Mouse (Mus musculus) limb, embryonic 13.5 days (tissue): ENCODE data around the gene Lrrc42. TPM values are rescaled to one million over a fixed set of nuclear protein-coding genes. Genes with fewer than 3 reads are reported as not detected.

Experiments used
- ATAC-seq: fragments of 200-750 bp; cut with Nextera tagmentation; 2 replicates; pipeline ENCODE4 v1.8.0; 2017; ENCODE audit warnings: low read depth, moderate number of reproducible peaks, moderate TSS enrichment; ENCODE audit not compliant: low FRiP score
- H3K27ac ChIP-seq: fragments of 300-500 bp; sonication (generic); 2 replicates; pipeline ENCODE4 v1.5.1; 2015; ENCODE audit warnings: inconsistent platforms, mild to moderate bottlenecking, moderate library complexity
- H3K27me3 ChIP-seq: fragments of 300-500 bp; sonication (generic); 2 replicates; pipeline ENCODE4 v1.6.1; 2015; ENCODE audit warnings: mild to moderate bottlenecking, inconsistent platforms
- H3K36me3 ChIP-seq: fragments of 300-500 bp; sonication (generic); 2 replicates; pipeline ENCODE4 v1.6.1; 2015; ENCODE audit warnings: inconsistent platforms, mild to moderate bottlenecking, moderate library complexity
- H3K4me1 ChIP-seq: fragments of 300-500 bp; sonication (generic); 2 replicates; pipeline ENCODE4 v1.6.1; 2015; ENCODE audit warnings: inconsistent platforms
- H3K4me2 ChIP-seq: fragments of 300-500 bp; sonication (generic); replicated peaks from 2 replicates; pipeline ENCODE4 v1.6.1; 2015; ENCODE audit warnings: inconsistent platforms, mild to moderate bottlenecking, moderate library complexity
- H3K4me3 ChIP-seq: fragments of 300-500 bp; sonication (generic); 2 replicates; pipeline ENCODE4 v1.5.1; 2015; ENCODE audit warnings: moderate library complexity, mild to moderate bottlenecking, inconsistent platforms
- H3K9ac ChIP-seq: fragments of 300-500 bp; sonication (generic); 2 replicates; pipeline ENCODE4 v1.6.1; 2015; ENCODE audit warnings: mild to moderate bottlenecking, inconsistent platforms
- H3K9me3 ChIP-seq: fragments of 300-500 bp; sonication (generic); 2 replicates; pipeline ENCODE4 v1.6.1; 2016; ENCODE audit warnings: inconsistent platforms
- WGBS: fragments of 180-500 bp; shearing (Covaris S2); methylation state at CpG from one replicate; pipeline ENCODE4 v1.1.7; 2015; 5-methylcytosine and 5-hydroxymethylcytosine counted together
- polyA plus RNA-seq: library from polyadenylated mRNA; unstranded; fragments of >200 nt; fragmentation: Nextera tagmentation; extraction: Ambion mirVana; gene quantifications from 2 replicates; pipeline ENCODE4 v1.2.1, GENCODE M21; 2015

Lrrc42 gene
- polyA plus RNA-seq, 1 experiment from 2014 or later: 102 TPM

DNA sequence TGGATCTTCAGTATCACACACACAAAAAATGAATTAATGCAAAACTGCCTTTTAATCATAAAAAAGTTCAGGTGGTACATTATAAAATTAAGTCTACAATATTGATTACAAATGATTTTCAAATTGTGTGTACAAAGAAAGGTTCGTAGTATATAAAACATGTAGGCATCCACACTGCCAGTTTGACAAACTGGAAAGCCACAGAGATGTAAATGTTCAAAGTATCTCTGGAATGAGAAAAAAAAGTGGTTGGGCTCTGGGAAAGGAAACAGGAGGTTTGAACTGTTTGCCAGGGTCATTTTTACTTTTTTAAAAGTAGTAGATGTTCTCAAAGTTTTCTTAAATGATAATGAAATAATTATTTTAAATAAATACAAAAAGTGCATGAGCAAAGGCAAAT is 7.3 kb downstream of the Lrrc42 start:
- Histone ChIP-seq H3K36me3 (peaks cover 47% of the 10 kb centered on the region), H3K9me3 (no peaks in the 10 kb centered on the region), H3K4me2 (no peak overlapping the region), H3K27ac (no peak overlapping the region), H3K4me1 (peaks cover 46% of the 10 kb centered on the region), H3K4me3 (no peak overlapping the region), H3K27me3 (no peaks in the 10 kb centered on the region), H3K9ac (no peak overlapping the region)
- no peak for ATAC-seq
- 82% methylated on average over 1 of the region's 1 CpGs for WGBS

DNA sequence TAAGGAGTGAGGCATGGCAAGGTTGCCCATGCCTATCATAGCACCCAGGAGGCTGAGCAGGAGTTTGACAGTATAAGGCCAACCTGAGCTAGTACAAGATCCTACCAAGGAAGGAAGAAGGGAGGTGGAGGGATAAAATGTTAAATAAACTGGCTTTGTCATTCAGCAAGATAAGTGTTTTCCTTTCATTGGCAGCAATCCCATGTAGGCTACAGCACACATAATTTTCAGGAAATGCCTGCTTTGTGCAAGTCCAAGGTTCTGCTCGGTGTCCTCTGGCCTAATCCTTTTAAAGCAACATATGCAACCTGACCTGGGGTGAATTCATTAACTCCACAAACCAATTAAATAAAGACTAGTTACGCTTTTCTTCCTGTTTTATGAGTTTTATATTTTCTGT is 8.0 kb downstream of the Lrrc42 start:
- no peak for ATAC-seq
- 22% methylated on average over 2 of the region's 2 CpGs for WGBS
- no peak overlapping the region for H3K9ac ChIP-seq
- peaks cover 53% of the 10 kb centered on the region for H3K36me3 ChIP-seq
- peaks cover 42% of the 10 kb centered on the region for H3K4me1 ChIP-seq
- H3K27ac ChIP-seq: no peak overlapping the region
- no peak overlapping the region for H3K4me2 ChIP-seq
- no peaks in the 10 kb centered on the region for H3K27me3 ChIP-seq
- H3K4me3 ChIP-seq: no peak overlapping the region
- H3K9me3 ChIP-seq: no peaks in the 10 kb centered on the region

DNA sequence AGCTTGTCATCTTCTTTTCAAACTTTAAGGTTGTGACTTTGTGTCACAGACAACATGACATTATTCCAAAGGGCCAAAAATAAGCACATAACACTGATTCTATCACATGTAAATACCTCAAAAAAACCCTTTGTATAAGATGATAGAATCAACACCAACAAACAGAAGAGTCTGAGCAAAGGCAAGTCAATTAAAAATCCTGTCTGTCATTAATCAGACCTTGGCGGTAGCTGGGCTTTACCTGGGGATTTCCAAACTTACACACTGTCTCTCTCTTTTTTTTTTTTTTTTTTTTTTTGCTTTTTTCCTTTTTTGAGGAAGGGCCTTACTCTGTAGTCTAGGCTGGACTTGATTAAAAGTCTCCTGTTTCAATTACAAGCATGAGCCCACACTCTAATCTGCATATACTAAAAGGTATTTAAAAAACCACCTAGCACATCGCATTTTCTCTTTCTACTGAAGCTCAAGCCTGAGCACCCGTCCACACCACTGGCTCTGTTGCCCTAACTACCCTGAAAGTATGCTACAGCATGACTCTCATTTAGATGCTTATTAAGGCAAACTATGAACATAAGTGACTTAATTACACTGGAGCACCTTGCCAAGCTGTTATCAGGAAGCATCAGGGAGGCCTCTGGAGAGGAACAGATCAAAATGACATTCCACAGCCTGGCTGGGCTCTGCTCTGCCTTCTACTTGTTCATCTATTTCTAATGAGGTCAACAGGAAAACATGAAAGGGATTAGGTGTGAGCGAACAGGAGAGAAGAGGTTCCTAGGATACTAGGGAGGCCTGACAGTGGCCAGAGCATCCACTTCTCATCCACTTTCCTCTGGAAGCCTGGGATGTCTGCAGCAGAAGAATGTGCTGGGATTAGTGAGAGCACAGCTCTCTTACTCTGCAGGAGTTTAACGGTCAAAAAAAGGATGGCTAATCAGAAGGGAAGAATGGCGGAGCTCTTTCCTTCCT is 9.7 kb downstream of the Lrrc42 start:
- Histone ChIP-seq H3K36me3 (peaks cover 71% of the 10 kb centered on the region), H3K4me3 (no peak overlapping the region), H3K9me3 (no peaks in the 10 kb centered on the region), H3K27me3 (no peaks in the 10 kb centered on the region), H3K9ac (no peak overlapping the region), H3K4me2 (no peak overlapping the region), H3K4me1 (peaks cover 27% of the 10 kb centered on the region), H3K27ac (no peak overlapping the region)
- 72% methylated on average over 6 of the region's 6 CpGs for WGBS
- ATAC-seq: no peak

DNA sequence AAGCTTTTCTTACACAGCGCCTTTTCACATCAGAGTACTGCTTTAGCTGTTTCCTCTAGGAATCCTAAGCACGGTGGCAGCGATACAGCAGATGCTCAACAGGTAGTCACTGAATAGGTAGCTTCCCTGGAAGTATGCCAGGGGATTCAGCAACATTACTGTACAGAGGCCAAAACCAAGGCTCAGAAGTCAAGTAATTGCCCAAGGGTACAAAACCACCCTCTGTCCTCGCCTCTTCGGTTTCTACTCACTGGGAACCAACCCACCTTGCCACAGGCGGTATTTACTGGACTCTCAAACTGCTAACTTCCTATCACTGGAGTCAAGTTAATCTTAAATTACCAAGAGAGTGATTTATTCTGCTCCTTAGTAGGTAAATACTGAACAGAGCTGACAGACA is 13.1 kb downstream of the Lrrc42 start:
- WGBS: 93% methylated on average over 6 of the region's 6 CpGs
- peaks cover under 1% of the 10 kb centered on the region; the same call in 1 of the 2 replicates for H3K4me1 ChIP-seq
- no peak overlapping the region for H3K4me3 ChIP-seq
- no peak overlapping the region for H3K27ac ChIP-seq
- H3K27me3 ChIP-seq: no peaks in the 10 kb centered on the region
- H3K9me3 ChIP-seq: no peaks in the 10 kb centered on the region
- no peak overlapping the region for H3K4me2 ChIP-seq
- no peak for ATAC-seq
- peaks cover 91% of the 10 kb centered on the region for H3K36me3 ChIP-seq
- H3K9ac ChIP-seq: no peak overlapping the region

DNA sequence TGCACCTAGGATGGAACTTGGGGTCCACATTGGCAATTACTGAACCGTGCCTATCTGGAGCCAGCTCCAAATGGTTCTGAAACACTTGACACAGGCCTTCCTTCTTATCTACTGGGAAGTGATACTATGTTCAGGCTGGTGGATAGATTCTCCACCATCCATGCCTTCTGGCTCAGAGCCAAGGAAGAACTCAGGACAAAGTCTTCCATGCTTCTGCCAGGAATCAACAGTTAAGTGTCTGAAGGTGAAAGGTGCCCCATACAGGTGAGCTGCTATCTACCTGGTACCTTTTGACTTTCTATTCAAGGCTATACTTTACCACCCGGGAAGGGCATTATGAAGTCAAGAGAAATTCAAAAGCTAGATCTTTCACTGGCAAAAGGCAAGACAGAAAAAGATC is 15.1 kb downstream of the Lrrc42 start:
- no peaks in the 10 kb centered on the region for H3K4me1 ChIP-seq
- H3K27ac ChIP-seq: no peak overlapping the region
- H3K4me2 ChIP-seq: no peak overlapping the region
- no peaks in the 10 kb centered on the region for H3K27me3 ChIP-seq
- H3K36me3 ChIP-seq: peaks cover 97% of the 10 kb centered on the region
- H3K9ac ChIP-seq: no peak overlapping the region
- ATAC-seq: no peak
- WGBS: 93% methylated on average over 2 of the region's 2 CpGs
- no peak overlapping the region for H3K4me3 ChIP-seq
- no peaks in the 10 kb centered on the region for H3K9me3 ChIP-seq

DNA sequence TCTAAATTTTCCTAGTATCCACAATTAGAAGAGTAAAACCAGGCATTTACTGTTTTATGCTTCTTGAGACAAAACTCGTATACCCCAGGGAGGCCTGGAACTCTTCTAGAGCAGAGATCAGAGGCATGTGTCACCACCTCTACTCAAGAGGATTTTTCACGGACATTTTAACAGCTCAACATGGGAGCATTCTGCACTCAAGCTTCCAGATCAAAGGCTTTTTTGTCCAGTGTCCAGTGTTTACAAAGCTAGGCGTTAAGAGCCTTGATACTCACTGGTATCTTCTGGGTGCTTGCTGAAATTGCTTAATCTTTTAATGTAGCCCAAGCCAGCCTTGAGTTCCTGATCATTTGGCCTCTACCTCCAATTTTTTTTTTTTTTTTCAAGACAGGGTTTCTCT is 21.1 kb downstream of the Lrrc42 start:
- Histone ChIP-seq H3K36me3 (peaks cover 63% of the 10 kb centered on the region), H3K27me3 (no peaks in the 10 kb centered on the region), H3K9me3 (no peaks in the 10 kb centered on the region), H3K4me2 (no peak overlapping the region), H3K9ac (no peak overlapping the region), H3K4me1 (no peaks in the 10 kb centered on the region), H3K27ac (no peak overlapping the region), H3K4me3 (no peak overlapping the region)
- no peak for ATAC-seq
- 34% methylated on average over 3 of the region's 3 CpGs for WGBS

DNA sequence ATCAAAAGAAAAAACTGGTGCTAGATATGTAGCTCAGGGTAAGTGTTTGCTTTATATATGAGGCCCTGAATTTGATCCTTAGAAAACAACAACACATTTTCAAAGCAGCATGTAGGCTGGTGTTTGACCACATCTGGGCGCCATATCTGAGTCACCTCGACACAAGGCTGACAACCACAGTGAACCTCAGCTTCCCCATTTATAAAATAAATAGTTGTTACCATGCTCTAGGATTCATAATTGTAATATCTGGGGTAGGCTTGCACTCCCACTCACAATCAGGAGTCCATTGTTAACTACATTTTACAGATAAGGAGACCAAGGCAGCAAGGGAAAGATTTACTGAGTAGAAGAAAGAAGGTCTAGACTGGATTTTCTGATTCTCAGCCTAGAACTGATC is 27.0 kb downstream of the Lrrc42 start:
- H3K27ac ChIP-seq: no peak overlapping the region
- H3K36me3 ChIP-seq: peaks cover 7% of the 10 kb centered on the region
- H3K4me2 ChIP-seq: no peak overlapping the region
- H3K9ac ChIP-seq: no peak overlapping the region
- H3K9me3 ChIP-seq: no peaks in the 10 kb centered on the region
- no peak for ATAC-seq
- no peaks in the 10 kb centered on the region for H3K4me1 ChIP-seq
- H3K27me3 ChIP-seq: no peaks in the 10 kb centered on the region
- WGBS: 80% methylated on average over 2 of the region's 2 CpGs
- H3K4me3 ChIP-seq: no peak overlapping the region

DNA sequence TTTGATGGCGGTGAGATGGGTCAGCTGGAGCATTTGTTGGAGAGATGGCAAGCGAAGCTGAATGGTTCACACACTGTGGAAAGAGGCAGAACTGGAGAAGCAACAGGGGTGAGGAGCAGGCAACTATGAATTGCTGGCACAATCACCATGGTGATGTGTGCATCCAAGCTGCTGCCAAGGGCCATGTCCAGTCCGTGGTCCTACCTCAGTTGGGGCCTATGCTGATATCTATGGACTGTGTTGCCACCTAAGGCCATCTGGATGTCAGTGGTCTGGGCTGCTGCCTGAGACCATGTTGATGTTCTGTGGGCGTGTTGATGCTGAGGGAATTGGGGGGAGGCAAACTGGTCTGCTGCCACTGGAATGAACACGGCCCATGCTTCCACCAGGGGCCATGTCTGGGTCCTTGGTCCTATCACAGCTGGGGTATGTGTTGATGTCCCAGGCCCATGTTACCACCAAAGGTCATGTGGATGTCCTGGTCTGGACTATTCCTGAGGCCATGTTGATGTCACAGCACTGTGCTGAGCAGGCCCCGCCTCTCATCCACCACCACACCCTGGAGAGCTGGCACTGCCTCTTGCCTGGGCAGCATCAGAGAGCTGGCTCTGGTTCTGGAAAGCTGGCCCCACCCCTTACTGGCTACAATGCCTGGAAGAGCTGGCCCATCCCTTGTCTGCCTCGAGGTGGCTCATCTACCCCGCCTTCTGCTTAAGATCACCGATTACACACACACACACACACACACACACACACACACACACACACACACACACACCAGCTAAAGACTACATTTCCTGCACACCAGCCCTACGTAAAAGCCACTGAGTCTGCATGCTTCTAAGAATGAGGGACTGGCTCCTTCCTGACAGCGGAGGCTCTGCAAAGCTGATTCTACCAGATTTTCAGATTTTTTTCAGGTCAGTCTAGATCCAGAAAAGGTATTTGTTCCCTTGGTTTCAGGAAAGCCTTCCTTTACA is 29.8 kb downstream of the Lrrc42 start:
- Histone ChIP-seq H3K27me3 (no peaks in the 10 kb centered on the region), H3K9ac (no peak overlapping the region), H3K36me3 (no peaks in the 10 kb centered on the region), H3K27ac (no peak overlapping the region), H3K4me2 (no peak overlapping the region), H3K4me3 (no peak overlapping the region), H3K4me1 (no peaks in the 10 kb centered on the region), H3K9me3 (no peaks in the 10 kb centered on the region)
- 82% methylated on average over 11 of the region's 11 CpGs for WGBS
- no peak for ATAC-seq

DNA sequence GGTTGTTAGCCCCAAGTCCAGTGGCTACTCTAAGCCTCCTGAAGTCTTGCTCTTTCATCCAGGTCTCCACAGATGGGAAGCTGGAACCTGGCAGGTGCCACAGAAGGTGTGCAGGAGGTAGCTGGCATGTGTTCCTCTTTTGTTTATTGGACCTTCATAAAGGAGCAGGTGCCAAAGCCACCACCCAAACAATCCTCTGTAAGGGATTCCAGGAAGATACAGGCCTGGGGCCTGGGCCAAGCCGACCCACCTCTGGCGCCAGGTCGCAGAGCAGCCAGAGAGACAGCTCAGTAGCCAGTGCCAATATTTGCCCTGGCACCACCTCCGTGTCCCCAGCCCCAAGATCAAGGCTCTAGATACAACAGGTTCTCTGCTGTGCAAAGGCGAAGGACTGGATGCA is 31.8 kb downstream of the Lrrc42 start:
- Histone ChIP-seq H3K27ac (no peak overlapping the region), H3K36me3 (no peaks in the 10 kb centered on the region), H3K27me3 (no peaks in the 10 kb centered on the region), H3K9ac (no peak overlapping the region), H3K4me2 (no peak overlapping the region), H3K4me1 (no peaks in the 10 kb centered on the region), H3K9me3 (no peaks in the 10 kb centered on the region), H3K4me3 (no peak overlapping the region)
- 92% methylated on average over 5 of the region's 5 CpGs for WGBS
- ATAC-seq: no peak

DNA sequence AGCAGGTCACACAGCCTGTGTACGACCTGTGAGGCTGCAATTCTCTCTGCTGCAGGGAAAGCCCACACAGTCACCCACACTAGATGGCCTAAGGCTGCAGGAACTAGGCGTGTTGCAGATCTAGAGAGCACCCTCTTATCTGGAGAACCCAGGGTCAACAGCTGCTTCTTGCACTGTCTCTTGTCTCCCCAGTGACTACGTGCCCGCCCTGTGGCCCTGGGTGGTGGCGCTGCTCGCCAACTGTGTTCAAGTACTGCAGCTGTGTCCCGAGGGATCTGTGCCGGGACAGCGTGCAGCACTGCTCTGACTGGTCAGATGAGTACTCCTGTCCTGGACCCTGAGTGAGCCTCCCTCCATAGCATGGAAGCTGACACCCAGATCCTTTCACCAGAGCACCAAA is 35.8 kb downstream of the Lrrc42 start:
- Histone ChIP-seq H3K27me3 (no peaks in the 10 kb centered on the region), H3K9me3 (no peaks in the 10 kb centered on the region), H3K27ac (no peak overlapping the region), H3K4me3 (no peak overlapping the region), H3K4me1 (peaks cover 6% of the 10 kb centered on the region; the same call in 1 of the 2 replicates), H3K9ac (no peak overlapping the region), H3K36me3 (no peaks in the 10 kb centered on the region), H3K4me2 (no peak overlapping the region)
- 87% methylated on average over 9 of the region's 9 CpGs for WGBS
- ATAC-seq: no peak

DNA sequence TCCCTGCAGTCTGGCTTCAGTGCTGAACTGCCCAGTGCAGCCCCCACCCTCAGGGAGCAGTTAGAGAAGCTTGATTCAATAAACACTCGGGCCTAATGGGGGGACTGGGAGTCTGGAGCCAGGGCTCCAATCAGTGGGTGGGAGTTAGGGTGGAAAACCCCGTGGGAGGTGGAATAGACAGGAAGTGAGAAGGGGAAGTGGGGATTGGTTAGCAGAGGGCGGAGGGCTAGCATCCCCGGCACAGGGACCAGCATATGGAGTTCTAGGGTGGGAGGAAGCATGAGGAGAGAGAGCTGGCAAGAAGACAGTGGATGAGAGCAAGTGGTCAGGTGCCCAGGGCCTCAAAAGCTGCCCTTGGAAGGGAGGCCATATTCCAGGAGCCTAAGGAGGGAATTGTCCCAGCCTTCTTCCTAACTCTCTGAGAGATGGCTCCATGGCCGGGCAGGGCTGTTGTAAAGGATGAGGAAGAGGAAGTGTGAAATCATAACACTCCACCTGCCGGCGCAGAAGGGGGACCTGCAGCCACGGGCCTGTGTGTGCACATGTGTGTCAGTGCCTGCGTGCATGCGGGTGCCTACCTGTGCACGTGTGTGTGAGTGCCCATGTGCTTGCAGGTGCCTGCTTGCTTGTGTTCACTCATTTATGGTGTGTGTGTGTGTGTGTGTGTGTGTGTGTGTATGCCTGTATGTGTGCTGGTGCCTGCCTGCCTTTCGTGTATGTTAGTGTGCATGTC is 39.9 kb downstream of the Lrrc42 start:
- no peak overlapping the region for H3K27ac ChIP-seq
- H3K36me3 ChIP-seq: no peaks in the 10 kb centered on the region
- no peaks in the 10 kb centered on the region for H3K27me3 ChIP-seq
- 64% methylated on average over 12 of the region's 12 CpGs for WGBS
- no peak overlapping the region for H3K9ac ChIP-seq
- H3K4me1 ChIP-seq: peaks cover 6% of the 10 kb centered on the region; the same call in 1 of the 2 replicates
- H3K4me3 ChIP-seq: no peak overlapping the region
- no peaks in the 10 kb centered on the region for H3K9me3 ChIP-seq
- no peak overlapping the region for H3K4me2 ChIP-seq
- ATAC-seq: no peak
